Mouse (Mus musculus) C2C12 (cell line): ENCODE measurements around the gene Decr2.

Source experiments
- CEBPB ChIP-seq: IDR thresholded peaks from one replicate; pipeline ENCODE4 v1.6.1; 2011; ENCODE audit warnings: low read depth, mild to moderate bottlenecking, control low read depth, moderate library complexity
- CTCF ChIP-seq: IDR thresholded peaks from one replicate; pipeline ENCODE4 v1.5.1; 2011; ENCODE audit not compliant: control insufficient read depth, insufficient read depth, insufficient read length
- MYOD1 ChIP-seq: IDR thresholded peaks from one replicate; pipeline ENCODE4 v1.6.1; 2011; ENCODE audit warnings: low read depth; ENCODE audit not compliant: control insufficient read depth, insufficient read length
- MYOG ChIP-seq: IDR thresholded peaks from one replicate; pipeline ENCODE4 v1.6.1; 2011; ENCODE audit not compliant: control insufficient read depth, insufficient read length; ENCODE audit errors: extremely low read depth
- USF1 ChIP-seq: IDR thresholded peaks from one replicate; pipeline ENCODE4 v1.6.1; 2011; ENCODE audit warnings: low read depth, mild to moderate bottlenecking, control low read depth, moderate library complexity

- TF ChIP-seq MYOD1 (no peak), CTCF (no peak), CEBPB (no peak), USF1 (no peak), MYOG (no peak)
These were observed 25.2 kb upstream of the Decr2 start for GRCm38 (mm10) chr17:26115205-26115898.
